Mouse (Mus musculus) kidney, embryonic 14.5 days (tissue): ENCODE measurements around the gene Mpc2. TPM values are rescaled to one million over a fixed set of nuclear protein-coding genes. Genes with fewer than 3 reads are reported as not detected.

Experiments used
- ATAC-seq: fragments of 200-750 bp; cut with Nextera tagmentation; 2 replicates; pipeline ENCODE4 v1.8.0; 2017; ENCODE audit warnings: moderate number of reproducible peaks, mild to moderate bottlenecking, moderate TSS enrichment, moderate library complexity; ENCODE audit not compliant: low FRiP score, low TSS enrichment
- H3K27ac ChIP-seq: fragments of 300-500 bp; sonication (generic); 2 replicates; pipeline ENCODE4 v1.5.1; 2014; ENCODE audit warnings: low read depth, mild to moderate bottlenecking, low read length, moderate library complexity, mixed read lengths
- H3K27me3 ChIP-seq: fragments of 300-500 bp; sonication (generic); 2 replicates; pipeline ENCODE4 v1.6.1; 2014; ENCODE audit warnings: mild to moderate bottlenecking, low read length; ENCODE audit not compliant: control insufficient read depth, insufficient read depth
- H3K36me3 ChIP-seq: fragments of 300-500 bp; sonication (generic); 2 replicates; pipeline ENCODE4 v1.6.1; 2014; ENCODE audit warnings: low read length, mixed read lengths; ENCODE audit not compliant: control insufficient read depth, insufficient read depth
- H3K4me1 ChIP-seq: fragments of 300-500 bp; sonication (generic); 2 replicates; pipeline ENCODE4 v1.6.1; 2014; ENCODE audit warnings: low read length, mixed read lengths; ENCODE audit not compliant: control insufficient read depth, insufficient read depth
- H3K4me2 ChIP-seq: fragments of 300-500 bp; sonication (generic); replicated peaks from 2 replicates; pipeline ENCODE4 v1.6.1; 2014; ENCODE audit warnings: low read depth, mild to moderate bottlenecking, low read length
- H3K4me3 ChIP-seq: fragments of 300-500 bp; sonication (generic); 2 replicates; pipeline ENCODE4 v1.5.1; 2014; ENCODE audit warnings: mild to moderate bottlenecking, low read length
- H3K9ac ChIP-seq: fragments of 300-500 bp; sonication (generic); 2 replicates; pipeline ENCODE4 v1.6.1; 2014; ENCODE audit warnings: low read depth, mild to moderate bottlenecking, low read length, moderate library complexity
- H3K9me3 ChIP-seq: fragments of 300-500 bp; sonication (generic); 2 replicates; pipeline ENCODE4 v1.6.1; 2016; ENCODE audit warnings: low read length; ENCODE audit not compliant: control insufficient read depth
- WGBS: fragments of 180-500 bp; shearing (Covaris S2); extraction: QIAGEN DNeasy Blood & Tissue Kit; methylation state at CpG from one replicate; pipeline ENCODE4 v1.1.7; 2014; 5-methylcytosine and 5-hydroxymethylcytosine counted together
- polyA plus RNA-seq: library from polyadenylated mRNA; unstranded; fragments of >200 nt; fragmentation: Nextera tagmentation; extraction: Ambion mirVana; gene quantifications from 2 replicates; pipeline ENCODE4 v1.2.1, GENCODE M21; 2014

Gene Mpc2
- 212 TPM in 2 replicates for polyA plus RNA-seq

DNA sequence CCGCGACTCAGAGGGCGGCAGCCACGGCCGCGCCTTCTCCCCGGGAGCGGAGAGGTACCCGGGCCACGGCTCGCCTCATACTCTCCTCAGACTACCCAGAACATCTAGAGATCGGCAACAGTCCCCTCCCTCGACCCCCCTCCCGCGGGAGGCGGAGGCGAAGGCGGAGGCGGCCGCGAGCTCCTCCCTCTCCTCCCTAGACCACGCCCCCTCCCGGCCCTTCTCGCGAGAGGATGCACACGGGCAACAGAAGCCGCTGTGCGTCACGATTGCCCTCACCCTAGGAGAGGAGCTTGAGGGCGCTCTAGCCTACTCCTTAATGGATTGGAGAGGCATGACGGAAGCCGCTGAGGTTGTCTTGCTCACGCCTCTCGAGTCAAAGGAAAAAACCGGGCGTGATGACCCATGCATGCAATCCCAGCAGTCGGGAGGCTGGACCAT lies at the start of gene Mpc2, which contains the start of gene Dcaf6:
Gene Mpc2, plus strand, starts transcription at position 278 of the 441 bp plus-strand sequence.
Gene Dcaf6, minus strand, starts transcription at position 116 of the 441 bp plus-strand sequence.
- no peaks in the 10 kb centered on the region for H3K36me3 ChIP-seq
- WGBS: under 1% methylated on average over 29 of the region's 37 CpGs
- ATAC-seq: peak; percentile 93
- H3K9me3 ChIP-seq: no peaks in the 10 kb centered on the region
- H3K4me3 ChIP-seq: peak within 1 kb of the TSS; percentile 96
- H3K27ac ChIP-seq: peak within 1 kb of the TSS; percentile 96
- H3K4me2 ChIP-seq: peak within 1 kb of the TSS; percentile 81
- peaks cover 3% of the 10 kb centered on the region; the same call in 1 of the 2 replicates for H3K4me1 ChIP-seq
- no peaks in the 10 kb centered on the region for H3K27me3 ChIP-seq
- H3K9ac ChIP-seq: peak within 1 kb of the TSS; percentile 83

DNA sequence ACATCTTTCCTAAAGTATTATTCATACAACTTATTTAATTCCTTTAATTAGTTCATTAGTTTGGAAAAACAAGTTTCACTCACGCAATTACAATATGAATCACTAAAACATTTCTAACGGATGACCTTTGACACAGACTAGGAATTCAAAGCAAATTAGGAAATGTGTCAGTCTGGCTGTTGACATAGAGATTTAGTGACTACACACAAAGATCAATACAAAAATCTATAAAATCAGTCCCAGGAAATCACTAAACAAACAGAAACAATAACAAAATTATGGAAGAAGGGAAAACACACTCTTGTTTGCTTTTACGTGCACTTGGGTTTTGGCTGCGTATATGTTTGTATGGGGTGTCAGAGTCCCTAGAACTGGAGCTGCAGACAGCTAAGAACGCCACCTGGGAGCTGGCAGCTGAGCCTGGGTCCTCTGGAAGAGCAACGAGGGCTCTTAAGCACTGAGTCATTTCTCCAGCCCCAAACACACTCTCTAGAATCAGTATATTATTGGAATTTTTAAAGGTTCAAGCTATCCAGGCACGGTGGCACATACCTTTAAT lies 39.0 kb upstream of the Mpc2 start:
- H3K4me2 ChIP-seq: no peak overlapping the region
- no peaks in the 10 kb centered on the region for H3K4me1 ChIP-seq
- no peaks in the 10 kb centered on the region for H3K36me3 ChIP-seq
- H3K9me3 ChIP-seq: no peaks in the 10 kb centered on the region
- no peak overlapping the region for H3K27ac ChIP-seq
- 83% methylated on average over 7 of the region's 7 CpGs for WGBS
- H3K4me3 ChIP-seq: no peak overlapping the region
- no peak overlapping the region for H3K9ac ChIP-seq
- ATAC-seq: no peak
- no peaks in the 10 kb centered on the region for H3K27me3 ChIP-seq

DNA sequence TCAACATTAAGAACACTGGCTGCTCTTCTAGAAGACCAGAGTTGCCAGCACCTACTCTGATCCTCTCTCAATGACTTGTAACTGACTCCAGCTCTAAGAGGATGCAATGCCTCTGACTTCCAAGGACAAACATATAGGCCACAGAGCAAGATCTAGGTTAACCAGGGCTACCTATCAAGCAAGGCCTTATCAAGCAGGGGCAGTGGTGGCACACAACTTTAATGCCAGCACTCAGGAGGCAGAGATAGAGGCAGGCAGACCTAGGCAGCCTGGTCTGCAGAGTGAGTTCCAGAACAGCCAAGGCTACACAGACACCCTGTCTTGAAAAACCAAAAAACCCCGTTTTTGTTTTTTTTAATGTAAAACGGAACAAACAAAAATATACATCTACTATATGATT lies 34.2 kb upstream of the Mpc2 start:
- no peak overlapping the region for H3K4me3 ChIP-seq
- 89% methylated on average over 2 of the region's 2 CpGs for WGBS
- no peak overlapping the region for H3K4me2 ChIP-seq
- ATAC-seq: no peak
- H3K9ac ChIP-seq: no peak overlapping the region
- H3K36me3 ChIP-seq: no peaks in the 10 kb centered on the region
- H3K27me3 ChIP-seq: no peaks in the 10 kb centered on the region
- H3K9me3 ChIP-seq: no peaks in the 10 kb centered on the region
- H3K4me1 ChIP-seq: no peaks in the 10 kb centered on the region
- H3K27ac ChIP-seq: no peak overlapping the region

DNA sequence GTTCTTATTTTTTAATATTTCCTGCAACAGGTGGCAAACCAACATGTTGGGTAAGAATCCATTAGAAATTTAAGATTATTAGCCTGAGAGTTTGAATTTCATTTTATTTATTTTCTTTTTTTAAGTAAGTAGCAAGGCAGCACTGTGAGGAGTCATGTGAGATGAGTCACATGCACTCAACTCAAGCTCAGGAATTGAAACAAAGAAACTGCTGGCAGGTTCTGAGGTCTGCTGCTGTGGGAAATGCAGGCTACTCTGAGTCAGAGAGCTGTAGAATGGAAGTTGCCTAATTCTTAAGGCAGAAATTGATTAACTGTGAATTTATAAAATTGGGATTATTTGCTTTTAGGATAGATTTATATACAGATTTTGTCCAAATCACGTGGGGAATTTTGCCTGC lies 27.6 kb upstream of the Mpc2 start:
- Histone ChIP-seq H3K4me1 (no peaks in the 10 kb centered on the region), H3K4me3 (no peak overlapping the region), H3K9ac (no peak overlapping the region), H3K27me3 (no peaks in the 10 kb centered on the region), H3K4me2 (no peak overlapping the region), H3K36me3 (no peaks in the 10 kb centered on the region), H3K27ac (no peak overlapping the region), H3K9me3 (peaks cover 11% of the 10 kb centered on the region)
- ATAC-seq: no peak
- 87% methylated on average over 1 of the region's 1 CpGs for WGBS

DNA sequence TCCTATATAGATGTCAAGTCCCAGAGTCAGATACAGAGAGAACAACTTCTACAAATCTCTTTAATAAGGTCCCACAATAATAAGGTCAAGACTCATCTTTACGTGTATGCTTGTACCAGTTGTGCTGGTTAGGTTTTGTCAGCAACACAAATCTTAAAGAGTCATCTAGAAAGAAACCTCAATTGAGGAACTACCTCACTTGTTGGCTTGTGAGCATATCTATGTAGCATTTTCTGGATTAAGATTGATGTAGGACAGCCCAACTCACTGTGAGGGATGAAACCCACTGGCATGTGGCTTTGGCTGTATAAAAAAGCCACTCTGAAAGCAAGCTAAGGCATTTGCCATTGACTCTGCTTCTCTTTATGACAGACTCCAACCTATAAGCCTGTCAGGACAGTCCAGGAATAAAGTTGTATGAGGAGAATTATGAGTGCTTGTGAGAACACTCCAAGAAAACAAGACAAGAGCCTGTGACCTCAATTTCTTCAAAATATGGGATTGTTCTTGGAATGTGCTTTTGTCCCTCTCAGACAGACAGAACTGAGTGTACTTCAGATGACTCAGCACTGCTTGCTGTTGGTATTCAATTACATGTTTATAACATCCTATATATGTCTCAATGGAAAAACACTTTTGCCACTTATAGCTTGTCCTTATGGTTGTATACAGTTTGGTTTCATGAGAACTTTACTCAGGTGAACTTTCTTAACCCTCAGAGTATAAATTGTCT lies 22.0 kb upstream of the Mpc2 start:
- ATAC-seq: no peak
- Histone ChIP-seq H3K9ac (no peak overlapping the region), H3K27ac (no peak overlapping the region), H3K36me3 (no peaks in the 10 kb centered on the region), H3K4me3 (no peak overlapping the region), H3K4me2 (no peak overlapping the region), H3K27me3 (no peaks in the 10 kb centered on the region), H3K9me3 (peaks cover 11% of the 10 kb centered on the region), H3K4me1 (no peaks in the 10 kb centered on the region)
- WGBS: 90% methylated on average over 1 of the region's 1 CpGs

DNA sequence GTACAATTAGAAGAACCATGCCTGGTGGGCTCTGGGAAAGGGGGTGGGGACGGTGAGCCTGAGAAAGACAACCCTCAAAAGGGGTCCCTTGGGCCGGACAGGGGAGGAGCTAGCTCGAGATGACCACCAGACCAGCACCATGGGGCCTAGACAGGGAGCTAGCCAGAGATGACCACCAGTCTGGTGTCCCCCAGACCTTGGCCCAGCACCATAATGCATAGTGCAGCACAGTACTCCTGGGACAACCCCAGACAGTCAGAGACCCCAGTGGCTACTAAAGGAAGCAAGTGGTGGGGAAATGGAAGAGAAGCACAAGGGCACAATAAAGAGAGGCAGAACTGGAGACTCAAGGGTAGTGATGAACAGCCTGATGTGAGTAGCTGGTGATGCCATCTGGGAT lies 19.6 kb upstream of the Mpc2 start:
- H3K4me2 ChIP-seq: no peak overlapping the region

DNA sequence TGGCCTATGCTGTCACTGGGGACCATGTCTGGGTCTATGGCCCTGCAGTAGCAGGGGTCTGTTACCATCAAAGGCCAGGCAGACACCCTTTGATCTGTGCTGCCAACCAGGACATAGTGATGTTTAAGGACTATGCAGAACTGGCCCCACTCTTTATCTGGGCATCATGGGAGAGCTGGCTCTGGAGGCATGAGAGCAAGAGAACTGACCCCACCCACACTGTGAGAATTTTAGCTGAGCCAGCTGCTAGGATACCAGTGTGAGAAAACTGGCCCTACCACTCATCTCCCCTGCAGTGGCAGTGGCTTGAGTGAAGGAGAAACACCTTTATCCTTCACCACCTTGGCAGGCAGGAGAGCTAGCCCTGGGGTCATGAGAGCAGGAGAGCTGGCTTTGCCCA lies 19.2 kb upstream of the Mpc2 start:
- Histone ChIP-seq H3K27ac (no peak overlapping the region), H3K9me3 (peaks cover 6% of the 10 kb centered on the region; the same call in 1 of the 2 replicates), H3K4me3 (no peak overlapping the region), H3K36me3 (no peaks in the 10 kb centered on the region), H3K27me3 (no peaks in the 10 kb centered on the region), H3K9ac (no peak overlapping the region), H3K4me2 (no peak overlapping the region), H3K4me1 (no peaks in the 10 kb centered on the region)
- no peak for ATAC-seq

More for the DNA sequence above, 19.6 kb upstream of the Mpc2 start:
- H3K27ac ChIP-seq: no peak overlapping the region
- WGBS: 71% methylated on average over 3 of the region's 3 CpGs
- H3K4me3 ChIP-seq: no peak overlapping the region
- no peaks in the 10 kb centered on the region for H3K36me3 ChIP-seq
- ATAC-seq: no peak
- no peak overlapping the region for H3K9ac ChIP-seq
- H3K4me1 ChIP-seq: no peaks in the 10 kb centered on the region
- peaks cover 6% of the 10 kb centered on the region; the same call in 1 of the 2 replicates for H3K9me3 ChIP-seq
- H3K27me3 ChIP-seq: no peaks in the 10 kb centered on the region

DNA sequence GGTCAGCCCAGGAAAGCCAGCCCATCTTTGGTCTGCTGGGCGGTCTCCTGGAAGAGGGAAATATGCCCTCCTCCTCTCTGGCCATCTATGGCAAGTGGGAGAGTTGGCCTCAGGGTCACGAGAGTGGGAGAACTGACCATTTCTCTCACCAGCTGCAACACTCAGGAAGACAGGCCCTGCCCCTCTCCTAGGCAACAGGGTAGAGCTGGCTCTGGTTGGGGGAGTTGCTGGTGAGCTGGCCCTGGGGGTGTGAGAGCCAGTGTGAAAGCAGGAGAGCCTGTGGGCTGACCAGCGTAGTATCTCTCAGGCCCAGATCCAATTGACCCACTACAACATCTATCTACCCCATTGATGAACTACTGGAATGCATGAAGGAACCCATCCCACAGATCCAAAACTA lies 18.7 kb upstream of the Mpc2 start:
- no peak overlapping the region for H3K27ac ChIP-seq
- H3K4me1 ChIP-seq: no peaks in the 10 kb centered on the region
- peak; percentile 28; the same call in 1 of the 2 replicates for ATAC-seq
- H3K4me2 ChIP-seq: no peak overlapping the region
- no peak overlapping the region for H3K9ac ChIP-seq
- H3K27me3 ChIP-seq: no peaks in the 10 kb centered on the region
- no peak overlapping the region for H3K4me3 ChIP-seq
- WGBS: 72% methylated on average over 3 of the region's 3 CpGs
- H3K36me3 ChIP-seq: no peaks in the 10 kb centered on the region
- H3K9me3 ChIP-seq: peaks cover 1% of the 10 kb centered on the region; the same call in 1 of the 2 replicates

DNA sequence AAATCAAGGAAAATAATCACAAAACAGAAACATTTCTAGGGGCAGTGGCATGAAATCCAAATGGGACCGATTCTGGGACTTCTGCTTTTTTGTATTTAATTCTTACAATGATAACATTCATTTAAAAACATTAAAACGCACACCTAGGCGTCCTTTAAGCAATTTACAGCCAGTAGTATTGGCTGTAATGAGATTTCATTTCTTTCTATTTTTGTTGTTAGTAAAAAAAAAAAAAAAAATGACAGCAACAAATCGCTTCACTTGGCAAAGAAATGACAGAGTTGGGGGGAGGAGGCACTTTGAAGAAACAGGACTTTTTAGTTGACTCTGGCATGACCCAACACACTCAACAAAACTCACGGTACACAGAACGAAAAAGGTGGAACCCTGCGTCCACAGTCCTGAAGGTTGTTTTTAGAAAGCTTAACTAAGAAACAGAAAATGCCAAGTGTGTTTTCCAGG lies 1.4 kb upstream of the Mpc2 start:
- Histone ChIP-seq H3K4me1 (peaks cover 3% of the 10 kb centered on the region; the same call in 1 of the 2 replicates), H3K4me2 (peak overlapping the region; percentile 81), H3K9me3 (peaks cover under 1% of the 10 kb centered on the region; the same call in 1 of the 2 replicates), H3K27ac (no peak overlapping the region), H3K36me3 (no peaks in the 10 kb centered on the region), H3K9ac (peak overlapping the region; percentile 83), H3K4me3 (peak overlapping the region; percentile 96), H3K27me3 (no peaks in the 10 kb centered on the region)
- ATAC-seq: no peak
- WGBS: 21% methylated on average over 7 of the region's 7 CpGs
